Mouse (Mus musculus): ENCODE measurements around the gene Oprl1. TPM values are rescaled to one million over a fixed set of nuclear protein-coding genes. Genes with fewer than 3 reads are reported as not detected.

Oprl1 gene
- 0.89 and 1.8 TPM in 2 replicates for polyA plus RNA-seq (2014; fragmentation: Nextera tagmentation; extraction: Ambion mirVana)

GRCm38 (mm10) chr2:181714903-181715326 lies at the start of gene Oprl1:
TSS of gene Oprl1 (plus strand) at chr2:181715016.
- Histone ChIP-seq H3K27ac (ENCODE audit: low read depth) (no peak within 1 kb of the TSS), H3K4me2 (peak within 1 kb of the TSS; percentile 39), H3K36me3 (ENCODE audit: insufficient read depth) (no peaks in the 10 kb centered on the region), H3K4me3 (ENCODE audit: low read depth, low read length) (no peak within 1 kb of the TSS), H3K27me3 (ENCODE audit: insufficient read depth, low read length) (no peaks in the 10 kb centered on the region), H3K9me3 (ENCODE audit: low read depth, low read length) (no peaks in the 10 kb centered on the region), H3K9ac (no peak within 1 kb of the TSS), H3K4me1 (ENCODE audit: insufficient read depth) (no peaks in the 10 kb centered on the region)
- ATAC-seq (ENCODE audit: insufficient read depth) (peak; percentile 52; the same call in 1 of the 2 replicates), DNase-seq (peak; percentile 60)
- 0% methylated on average over 7 of the region's 7 CpGs for WGBS
- TF ChIP-seq CTCF (IDR thresholded peaks at IDR 0.05; ENCODE audit: low read depth): no peak

GRCm38 (mm10) chr2:181670285-181670912 lies 44.4 kb upstream of the Oprl1 start:
- peak overlapping the region; percentile 56 for H3K9ac ChIP-seq
- peak overlapping the region; percentile 54 for H3K4me3 ChIP-seq (ENCODE audit: low read depth, low read length)
- H3K36me3 ChIP-seq (ENCODE audit: insufficient read depth): 0 out of 2 replicates have a peak, but pooled peaks cover 3% of the 10 kb centered on the region
- WGBS: 3% methylated on average over 48 of the region's 56 CpGs
- TF ChIP-seq CTCF (IDR thresholded peaks at IDR 0.05; ENCODE audit: low read depth): peak; percentile 37
- H3K4me1 ChIP-seq (ENCODE audit: insufficient read depth): no peaks in the 10 kb centered on the region
- no peaks in the 10 kb centered on the region for H3K9me3 ChIP-seq (ENCODE audit: low read depth, low read length)
- H3K27ac ChIP-seq (ENCODE audit: low read depth): peak overlapping the region; percentile 36; the same call in 1 of the 2 replicates
- DNase-seq: peak; percentile 41
- ATAC-seq (ENCODE audit: insufficient read depth): peak; percentile 19; the same call in 1 of the 2 replicates
- H3K27me3 ChIP-seq (ENCODE audit: insufficient read depth, low read length): peaks cover 43% of the 10 kb centered on the region
- H3K4me2 ChIP-seq: peak overlapping the region; percentile 71

GRCm38 (mm10) chr2:181670913-181671311 lies 43.9 kb upstream of the Oprl1 start:
- TF ChIP-seq CTCF (IDR thresholded peaks at IDR 0.05; ENCODE audit: low read depth): no peak
- Histone ChIP-seq H3K4me1 (ENCODE audit: insufficient read depth) (no peaks in the 10 kb centered on the region), H3K36me3 (ENCODE audit: insufficient read depth) (0 out of 2 replicates have a peak, but pooled peaks cover 3% of the 10 kb centered on the region), H3K4me2 (peak overlapping the region; percentile 71), H3K27me3 (ENCODE audit: insufficient read depth, low read length) (peaks cover 43% of the 10 kb centered on the region), H3K9me3 (ENCODE audit: low read depth, low read length) (no peaks in the 10 kb centered on the region), H3K9ac (peak overlapping the region; percentile 56), H3K27ac (ENCODE audit: low read depth) (peak overlapping the region; percentile 46; the same call in 1 of the 2 replicates), H3K4me3 (ENCODE audit: low read depth, low read length) (peak overlapping the region; percentile 54)
- DNase-seq (no peak), ATAC-seq (ENCODE audit: insufficient read depth) (0 out of 2 replicates have a peak, but pooled peaks have one; percentile 10)
- WGBS: 1% methylated on average over 41 of the region's 41 CpGs

- peak within 1 kb of the TSS; percentile 46; the same call in 1 of the 2 replicates for H3K27ac ChIP-seq (ENCODE audit: low read depth)
- DNase-seq (peak; percentile 70), ATAC-seq (ENCODE audit: insufficient read depth) (peak; percentile 49)
- H3K9me3 ChIP-seq (ENCODE audit: low read depth, low read length): no peaks in the 10 kb centered on the region
- H3K4me2 ChIP-seq: peak within 1 kb of the TSS; percentile 71
- H3K27me3 ChIP-seq (ENCODE audit: insufficient read depth, low read length): peaks cover 43% of the 10 kb centered on the region
- TF ChIP-seq CTCF (IDR thresholded peaks at IDR 0.05; ENCODE audit: low read depth): no peak
- H3K4me3 ChIP-seq (ENCODE audit: low read depth, low read length): peak within 1 kb of the TSS; percentile 54
- no peaks in the 10 kb centered on the region for H3K4me1 ChIP-seq (ENCODE audit: insufficient read depth)
- H3K36me3 ChIP-seq (ENCODE audit: insufficient read depth): 0 out of 2 replicates have a peak, but pooled peaks cover 3% of the 10 kb centered on the region
- 1% methylated on average over 42 of the region's 43 CpGs for WGBS
- H3K9ac ChIP-seq: peak within 1 kb of the TSS; percentile 56
Observed at GRCm38 (mm10) chr2:181671326-181671725, 43.5 kb upstream of the Oprl1 start, which contains the start of gene Sox18. TSS of gene Sox18 (minus strand) at chr2:181671640.

- WGBS: 26% methylated on average over 7 of the region's 7 CpGs
- TF ChIP-seq CTCF (IDR thresholded peaks at IDR 0.05; ENCODE audit: low read depth): no peak
- Histone ChIP-seq H3K27me3 (ENCODE audit: insufficient read depth, low read length) (peaks cover 43% of the 10 kb centered on the region), H3K4me3 (ENCODE audit: low read depth, low read length) (no peak overlapping the region), H3K27ac (ENCODE audit: low read depth) (no peak overlapping the region), H3K4me2 (peak overlapping the region; percentile 71), H3K9ac (no peak overlapping the region), H3K4me1 (ENCODE audit: insufficient read depth) (no peaks in the 10 kb centered on the region), H3K9me3 (ENCODE audit: low read depth, low read length) (no peaks in the 10 kb centered on the region), H3K36me3 (ENCODE audit: insufficient read depth) (0 out of 2 replicates have a peak, but pooled peaks cover 3% of the 10 kb centered on the region)
- ATAC-seq (ENCODE audit: insufficient read depth) (no peak), DNase-seq (no peak)
Observed at GRCm38 (mm10) chr2:181671984-181672383, 42.8 kb upstream of the Oprl1 start.

- Histone ChIP-seq H3K4me3 (ENCODE audit: low read depth, low read length) (no peak overlapping the region), H3K27ac (ENCODE audit: low read depth) (no peak overlapping the region), H3K27me3 (ENCODE audit: insufficient read depth, low read length) (peaks cover 43% of the 10 kb centered on the region), H3K9me3 (ENCODE audit: low read depth, low read length) (no peaks in the 10 kb centered on the region), H3K4me1 (ENCODE audit: insufficient read depth) (no peaks in the 10 kb centered on the region), H3K36me3 (ENCODE audit: insufficient read depth) (0 out of 2 replicates have a peak, but pooled peaks cover 3% of the 10 kb centered on the region), H3K9ac (no peak overlapping the region), H3K4me2 (no peak overlapping the region)
- DNase-seq: no peak
- 55% methylated on average over 1 of the region's 1 CpGs for WGBS
- ATAC-seq (ENCODE audit: insufficient read depth): no peak
- no peak for TF ChIP-seq CTCF (IDR thresholded peaks at IDR 0.05; ENCODE audit: low read depth)
Observed at GRCm38 (mm10) chr2:181673501-181673900, 41.3 kb upstream of the Oprl1 start.

- Histone ChIP-seq H3K9ac (no peak overlapping the region), H3K9me3 (ENCODE audit: low read depth, low read length) (no peaks in the 10 kb centered on the region), H3K27ac (ENCODE audit: low read depth) (no peak overlapping the region; the same call in 1 of the 2 replicates), H3K4me1 (ENCODE audit: insufficient read depth) (0 out of 2 replicates have a peak, but pooled peaks cover 2% of the 10 kb centered on the region), H3K4me3 (ENCODE audit: low read depth, low read length) (no peak overlapping the region), H3K27me3 (ENCODE audit: insufficient read depth, low read length) (peaks cover 30% of the 10 kb centered on the region), H3K4me2 (no peak overlapping the region), H3K36me3 (ENCODE audit: insufficient read depth) (no peaks in the 10 kb centered on the region)
- no peak for ATAC-seq (ENCODE audit: insufficient read depth)
- no peak for TF ChIP-seq CTCF (IDR thresholded peaks at IDR 0.05; ENCODE audit: low read depth)
- no peak for DNase-seq
- 84% methylated on average over 4 of the region's 4 CpGs for WGBS
Observed at GRCm38 (mm10) chr2:181674934-181675333, 39.9 kb upstream of the Oprl1 start.

Data from lung, embryonic 14.5 days (tissue).